Mouse (Mus musculus) olfactory bulb, adult 2 months (tissue): ENCODE measurements around the gene Limch1.

Experiments
- CTCF ChIP-seq: fragments of 200-500 bp; IDR thresholded peaks from 2 replicates; pipeline ENCODE4 v1.5.1; 2012; ENCODE audit warnings: low read depth, mild to moderate bottlenecking, low read length, moderate library complexity; ENCODE audit not compliant: insufficient read depth
- POLR2A ChIP-seq: fragments of 200-500 bp; IDR thresholded peaks from 2 replicates; pipeline ENCODE4 v1.6.1; 2012; ENCODE audit warnings: mild to moderate bottlenecking, low read depth, low read length, moderate library complexity; ENCODE audit not compliant: insufficient read depth

DNA sequence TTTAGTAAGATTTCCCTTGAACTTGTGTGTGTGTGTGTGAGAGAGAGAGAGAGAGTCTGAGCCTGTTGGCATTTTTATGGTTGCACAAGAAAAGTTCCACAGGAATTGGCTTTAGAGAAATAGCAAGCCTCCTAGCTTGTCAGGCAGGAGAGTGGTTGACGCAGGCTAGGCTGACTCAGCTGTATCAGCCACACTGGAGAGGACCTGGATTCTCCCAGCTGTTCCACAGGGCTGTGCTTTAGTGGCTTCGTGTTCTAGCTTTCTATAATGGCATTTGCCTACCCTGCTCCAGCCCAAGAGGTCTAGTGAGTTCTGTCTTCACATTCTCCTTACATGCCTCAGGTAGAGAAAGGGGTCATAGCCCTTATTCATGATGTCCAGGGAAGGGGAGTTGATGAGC is 13.7 kb downstream of the Limch1 start:
- TF ChIP-seq CTCF (no peak), POLR2A (no peak)
